Mouse (Mus musculus): ENCODE measurements around the gene Mrpl30. TPM values are rescaled to one million over a fixed set of nuclear protein-coding genes. Genes with fewer than 3 reads are reported as not detected.

Gene Mrpl30
- total and polyA plus RNA-seq, 3 experiments: 107 to 242 (median 141) TPM

DNA sequence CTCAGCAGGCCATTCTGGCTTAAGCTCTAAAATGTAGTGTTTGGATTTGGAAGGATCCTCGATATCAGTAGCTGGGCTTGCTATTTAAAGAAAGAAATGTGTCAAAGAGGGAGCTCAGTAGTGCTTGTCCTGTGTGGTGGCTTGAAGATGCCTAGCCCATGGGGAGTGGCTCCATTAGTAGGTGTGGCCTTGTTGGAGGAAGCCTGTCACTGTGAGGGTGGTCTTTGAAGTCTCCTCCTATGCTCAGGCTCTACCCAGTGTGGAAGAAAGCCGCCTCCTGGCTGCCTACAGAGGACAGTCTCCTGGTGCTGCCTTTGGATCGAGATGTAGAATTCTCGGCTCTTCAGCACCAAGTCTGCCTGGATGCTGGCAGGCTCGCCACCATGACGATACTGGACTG lies 10.0 kb downstream of the Mrpl30 start:
- Histone ChIP-seq H3K27ac (ENCODE audit: insufficient read depth, low read depth) (no peak overlapping the region), H3K4me1 (ENCODE audit: control insufficient read depth in 1 of 2, insufficient read depth in 2 of 2) (no peaks in the 10 kb centered on the region), H3K4me3 (replicated peaks in 1 of 3; ENCODE audit: low read depth in 2 of 3, low read length in 2 of 3, poor library complexity in 1 of 3) (no peak overlapping the region), H3K9ac (ENCODE audit: insufficient read depth, low read depth) (no peak overlapping the region), H3K27me3 (replicated peaks) (no peaks in the 10 kb centered on the region), H3K9me3 (replicated peaks; ENCODE audit: low read length) (no peaks in the 10 kb centered on the region), H3K36me3 (replicated peaks in 1 of 2; ENCODE audit: control insufficient read depth in 1 of 2, insufficient read depth in 1 of 2, low read length in 1 of 2) (peaks cover 35 to 49% of the 10 kb centered on the region in 2 experiments), H3K79me2 (replicated peaks; ENCODE audit: control insufficient read depth, extremely low read depth, insufficient read depth, poor library complexity, severe bottlenecking) (no peaks in the 10 kb centered on the region), H3K4me2 (ENCODE audit: insufficient read depth, low read depth, poor library complexity, severe bottlenecking) (no peak overlapping the region)
- TF ChIP-seq IRF4 (IDR thresholded peaks at IDR 0.05; ENCODE audit: low read depth, low read length) (no peak), JUND (conservative IDR thresholded peaks at IDR 0.05; ENCODE audit: low read depth, low read length) (no peak), CHD2 (IDR thresholded peaks at IDR 0.05; ENCODE audit: low read length) (no peak), SIN3A (IDR thresholded peaks at IDR 0.05; ENCODE audit: low read length) (no peak), TCF12 (IDR thresholded peaks at IDR 0.05; ENCODE audit: low read depth, low read length) (no peak)
- no peak for DNase-seq (ENCODE audit: extremely low read depth)
- in situ Hi-C loops (cut with MboI; ENCODE audit: low pct_ligation_motif_present, low pct_unique_long_range_greater_than_20kb, low sequenced_read_pairs): no loop called here
- dilution Hi-C loops (cut with MboI; ENCODE audit: extremely low pct_ligation_motif_present, extremely low pct_unique_long_range_greater_than_20kb, low sequenced_read_pairs): no loop called here

DNA sequence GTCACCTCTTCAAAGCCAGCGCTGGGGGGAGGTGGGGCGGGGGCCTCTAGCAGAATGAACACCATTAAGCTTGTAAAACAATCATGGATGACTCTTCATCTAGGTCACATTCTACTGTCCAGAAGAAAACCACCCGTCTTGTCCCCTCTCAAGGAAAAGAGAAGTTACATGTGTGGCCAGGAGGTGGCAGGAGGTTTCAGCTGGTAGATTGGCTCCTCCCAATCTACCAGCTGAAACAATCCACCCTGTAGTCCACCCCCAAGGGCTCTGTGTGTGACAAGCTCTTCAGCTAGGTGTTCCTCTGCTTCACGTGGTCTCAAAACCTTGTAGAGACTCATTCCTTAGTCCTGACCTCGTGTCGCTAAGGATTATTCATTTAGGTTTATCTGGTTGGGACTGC lies 12.9 kb downstream of the Mrpl30 start:
- Histone ChIP-seq H3K4me3 (replicated peaks in 1 of 3; ENCODE audit: low read depth in 2 of 3, low read length in 2 of 3, poor library complexity in 1 of 3) (no peak overlapping the region), H3K9me3 (replicated peaks; ENCODE audit: low read length) (no peaks in the 10 kb centered on the region), H3K27ac (ENCODE audit: insufficient read depth, low read depth) (no peak overlapping the region), H3K4me1 (ENCODE audit: control insufficient read depth in 1 of 2, insufficient read depth in 2 of 2) (no peaks in the 10 kb centered on the region), H3K27me3 (replicated peaks) (no peaks in the 10 kb centered on the region), H3K36me3 (replicated peaks in 1 of 2; ENCODE audit: control insufficient read depth in 1 of 2, insufficient read depth in 1 of 2, low read length in 1 of 2) (peaks cover 13 to 26% of the 10 kb centered on the region in 2 experiments), H3K9ac (ENCODE audit: insufficient read depth, low read depth) (no peak overlapping the region), H3K79me2 (replicated peaks; ENCODE audit: control insufficient read depth, extremely low read depth, insufficient read depth, poor library complexity, severe bottlenecking) (no peaks in the 10 kb centered on the region), H3K4me2 (ENCODE audit: insufficient read depth, low read depth, poor library complexity, severe bottlenecking) (no peak overlapping the region)
- dilution Hi-C loops (cut with MboI; ENCODE audit: extremely low pct_ligation_motif_present, extremely low pct_unique_long_range_greater_than_20kb, low sequenced_read_pairs) (no loop called here), in situ Hi-C loops (cut with MboI; ENCODE audit: low pct_ligation_motif_present, low pct_unique_long_range_greater_than_20kb, low sequenced_read_pairs) (no loop called here)
- peak in 1 of 2 experiments; percentile 69; a peak in 2 of 4 replicates for TF ChIP-seq CTCF (conservative IDR thresholded peaks at IDR 0.05 in 1 of 2, IDR thresholded peaks at IDR 0.05 in 1 of 2; ENCODE audit: low read depth in 2 of 2, low read length in 2 of 2)
- TF ChIP-seq ETS1 (conservative IDR thresholded peaks at IDR 0.05; ENCODE audit: low read depth, low read length): no peak
- TF ChIP-seq TCF12 (IDR thresholded peaks at IDR 0.05; ENCODE audit: low read depth, low read length): no peak
- TF ChIP-seq TBP (conservative IDR thresholded peaks at IDR 0.05; ENCODE audit: low read depth, low read length): no peak
- no peak for TF ChIP-seq RCOR1 (conservative IDR thresholded peaks at IDR 0.05; ENCODE audit: low read depth, low read length)
- TF ChIP-seq POLR2A (IDR thresholded peaks at IDR 0.05; ENCODE audit: low read depth, low read length): no peak
- no peak for TF ChIP-seq KAT2A (IDR thresholded peaks at IDR 0.05; ENCODE audit: insufficient replicate concordance, low read length)
- no peak for TF ChIP-seq EP300 (IDR thresholded peaks at IDR 0.05; ENCODE audit: low read length)
- TF ChIP-seq ZKSCAN1 (IDR thresholded peaks at IDR 0.05; ENCODE audit: borderline replicate concordance, low read depth, low read length): no peak
- no peak for TF ChIP-seq HCFC1 (IDR thresholded peaks at IDR 0.05; ENCODE audit: low read depth, low read length)
- TF ChIP-seq NRF1 (IDR thresholded peaks at IDR 0.05; ENCODE audit: low read depth, low read length): no peak
- TF ChIP-seq ZNF384 (IDR thresholded peaks at IDR 0.05; ENCODE audit: low read depth, low read length): no peak
- TF ChIP-seq JUN (IDR thresholded peaks at IDR 0.05; ENCODE audit: insufficient read depth, low read depth, low read length): no peak
- TF ChIP-seq BHLHE40 (IDR thresholded peaks at IDR 0.05; ENCODE audit: low read depth, low read length): no peak
- TF ChIP-seq JUND (conservative IDR thresholded peaks at IDR 0.05; ENCODE audit: low read depth, low read length): no peak
- no peak for TF ChIP-seq NELFE (IDR thresholded peaks at IDR 0.05; ENCODE audit: low read depth, low read length)
- TF ChIP-seq MAFK (IDR thresholded peaks at IDR 0.05; ENCODE audit: insufficient replicate concordance, low read length): no peak
- no peak for TF ChIP-seq USF2 (conservative IDR thresholded peaks at IDR 0.05; ENCODE audit: low read depth, low read length)
- TF ChIP-seq SMC3 (IDR thresholded peaks at IDR 0.05; ENCODE audit: low read depth, low read length): peak; percentile 68
- TF ChIP-seq GABPA (IDR thresholded peaks at IDR 0.05; ENCODE audit: insufficient replicate concordance, low read depth, low read length): no peak
- peak; percentile 57 for TF ChIP-seq RAD21 (IDR thresholded peaks at IDR 0.05; ENCODE audit: low read depth, low read length)
- TF ChIP-seq E2F4 (IDR thresholded peaks at IDR 0.05; ENCODE audit: insufficient replicate concordance, low read depth, low read length): no peak
- TF ChIP-seq MAZ (IDR thresholded peaks at IDR 0.05; ENCODE audit: low read depth, low read length): no peak
- TF ChIP-seq CHD1 (IDR thresholded peaks at IDR 0.05; ENCODE audit: low read depth, low read length): no peak
- no peak for TF ChIP-seq MAX (IDR thresholded peaks at IDR 0.05; ENCODE audit: low read length)
- TF ChIP-seq SIN3A (IDR thresholded peaks at IDR 0.05; ENCODE audit: low read length): 0 out of 2 replicates have a peak, but pooled peaks have one; percentile 28
- no peak for TF ChIP-seq ZC3H11A (IDR thresholded peaks at IDR 0.05; ENCODE audit: low read depth, low read length)
- TF ChIP-seq ZMIZ1 (IDR thresholded peaks at IDR 0.05; ENCODE audit: low read depth, low read length): no peak
- TF ChIP-seq MXI1 (IDR thresholded peaks at IDR 0.05; ENCODE audit: low read depth, low read length): no peak
- TF ChIP-seq UBTF (IDR thresholded peaks at IDR 0.05; ENCODE audit: low read depth, low read length): no peak
- 0 out of 2 replicates have a peak, but pooled peaks have one; percentile 21 for TF ChIP-seq IRF4 (IDR thresholded peaks at IDR 0.05; ENCODE audit: low read depth, low read length)
- no peak for TF ChIP-seq CHD2 (IDR thresholded peaks at IDR 0.05; ENCODE audit: low read length)
- peak; percentile 48 for DNase-seq (ENCODE audit: extremely low read depth)
